Mouse (Mus musculus) megakaryocyte, embryonic 14.5 days (primary cell): ENCODE measurements around the gene Crispld2.

Source experiments
- FLI1 ChIP-seq: IDR thresholded peaks from 2 replicates; pipeline ENCODE4 v1.6.1; 2012; ENCODE audit warnings: low read length, inconsistent platforms, mixed read lengths
- GATA1 ChIP-seq: IDR thresholded peaks from 3 replicates; pipeline ENCODE4 v1.6.1; 2012; ENCODE audit warnings: mixed read lengths, low read length, inconsistent platforms, borderline replicate concordance

DNA sequence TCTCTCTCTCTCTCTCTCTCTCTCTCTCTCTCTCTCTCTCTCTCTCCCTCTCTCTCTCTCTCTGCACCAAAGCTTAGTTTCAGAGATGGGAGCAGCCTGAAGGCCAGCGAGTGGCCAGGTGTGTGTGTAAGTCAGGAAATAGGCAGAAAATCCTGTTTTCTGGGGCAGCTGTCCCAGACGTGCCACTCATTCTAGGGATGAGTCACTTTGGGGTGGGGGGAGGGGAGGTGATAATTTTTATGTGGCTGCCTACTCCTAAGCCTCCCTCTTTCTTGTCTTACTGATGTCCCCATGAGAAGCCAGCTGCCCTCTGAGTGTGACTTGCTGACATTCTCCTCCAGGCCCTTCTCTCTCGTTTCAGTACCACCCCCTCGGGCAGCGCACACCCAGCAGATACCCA, 6.1 kb upstream of the Crispld2 start:
- TF ChIP-seq GATA1 (no peak), FLI1 (no peak)
